Mouse (Mus musculus): Measurements from ENCODE around the gene Mars. TPM values are rescaled to one million over a fixed set of nuclear protein-coding genes. Genes with fewer than 3 reads are reported as not detected.

The Mars gene
- total and polyA plus RNA-seq, 3 experiments: 147 to 195 TPM; not detected in 1

GRCm38 (mm10) chr10:127297015-127297871 lies 14.3 kb downstream of the Mars start:
- Histone ChIP-seq H3K9ac (ENCODE audit: control insufficient read depth, low read depth, low read length, poor library complexity, severe bottlenecking) (no peak overlapping the region), H3K36me3 (ENCODE audit: control insufficient read depth in 1 of 2, insufficient read depth in 2 of 2, low read length in 2 of 2) (peaks cover 14 to 33% of the 10 kb centered on the region in 2 experiments), H3K79me2 (ENCODE audit: control insufficient read depth, insufficient read depth, low read length, poor library complexity) (peaks cover 14% of the 10 kb centered on the region), H3K27me3 (ENCODE audit: control insufficient read depth in 1 of 2, insufficient read depth in 2 of 2, low read length in 2 of 2) (no peaks in the 10 kb centered on the region), H3K4me1 (ENCODE audit: control insufficient read depth in 1 of 2, insufficient read depth in 2 of 2, low read length in 2 of 2) (peaks cover 0 to 13% of the 10 kb centered on the region in 2 experiments; a peak in 2 of 4 replicates), H3K4me3 (ENCODE audit: control insufficient read depth in 1 of 2, insufficient read depth in 1 of 2, low read depth in 2 of 2, low read length in 2 of 2) (no peak overlapping the region), H3K27ac (ENCODE audit: control insufficient read depth, low read depth, low read length) (no peak overlapping the region), H3K9me3 (replicated peaks; ENCODE audit: insufficient read depth, low read length) (no peaks in the 10 kb centered on the region)
- TF ChIP-seq POLR2AphosphoS2 (IDR thresholded peaks at IDR 0.05; ENCODE audit: low read length) (peak; percentile 86), RAD21 (IDR thresholded peaks at IDR 0.05; ENCODE audit: low read depth, low read length) (no peak), SIN3A (IDR thresholded peaks at IDR 0.05; ENCODE audit: low read length) (peak; percentile 11; the same call in 1 of the 2 replicates), TAL1 (IDR thresholded peaks at IDR 0.05; ENCODE audit: low read length) (no peak), GATA1 (IDR thresholded peaks at IDR 0.05; ENCODE audit: low read depth, low read length) (no peak), SMC3 (IDR thresholded peaks at IDR 0.05; ENCODE audit: low read depth, low read length) (no peak; the same call in 1 of the 2 replicates), MAFK (IDR thresholded peaks at IDR 0.05; ENCODE audit: borderline replicate concordance, low read depth, low read length) (no peak), POLR2A (IDR thresholded peaks at IDR 0.05; ENCODE audit: control insufficient read depth in 1 of 2, insufficient read depth in 1 of 2, low read depth in 1 of 2, low read length in 2 of 2, poor library complexity in 1 of 2) (peak; percentile 53 to 62; a peak in 3 of 4 replicates), POLR2AphosphoS5 (IDR thresholded peaks at IDR 0.05; ENCODE audit: borderline replicate concordance, low read depth, low read length) (peak; percentile 89), JUND (IDR thresholded peaks at IDR 0.05; ENCODE audit: low read depth, low read length) (no peak)
- no peak for DNase-seq (ENCODE audit: low read depth, low spot score)

GRCm38 (mm10) chr10:127295986-127296794 lies 15.4 kb downstream of the Mars start:
- Histone ChIP-seq H3K36me3 (ENCODE audit: control insufficient read depth in 1 of 2, insufficient read depth in 2 of 2, low read length in 2 of 2) (peaks cover 15 to 27% of the 10 kb centered on the region in 2 experiments), H3K9me3 (replicated peaks; ENCODE audit: insufficient read depth, low read length) (no peaks in the 10 kb centered on the region), H3K27me3 (ENCODE audit: control insufficient read depth in 1 of 2, insufficient read depth in 2 of 2, low read length in 2 of 2) (no peaks in the 10 kb centered on the region), H3K9ac (ENCODE audit: control insufficient read depth, low read depth, low read length, poor library complexity, severe bottlenecking) (no peak overlapping the region), H3K4me1 (ENCODE audit: control insufficient read depth in 1 of 2, insufficient read depth in 2 of 2, low read length in 2 of 2) (peaks cover 0 to 14% of the 10 kb centered on the region in 2 experiments; a peak in 2 of 4 replicates), H3K27ac (ENCODE audit: control insufficient read depth, low read depth, low read length) (no peak overlapping the region), H3K4me3 (ENCODE audit: control insufficient read depth in 1 of 2, insufficient read depth in 1 of 2, low read depth in 2 of 2, low read length in 2 of 2) (no peak overlapping the region), H3K79me2 (ENCODE audit: control insufficient read depth, insufficient read depth, low read length, poor library complexity) (peaks cover 25% of the 10 kb centered on the region)
- DNase-seq (ENCODE audit: low read depth, low spot score): no peak
- no peak for TF ChIP-seq CHD1 (IDR thresholded peaks at IDR 0.05; ENCODE audit: low read depth, low read length)
- TF ChIP-seq POLR2AphosphoS2 (IDR thresholded peaks at IDR 0.05; ENCODE audit: low read length): peak; percentile 94
- TF ChIP-seq KAT2A (conservative IDR thresholded peaks at IDR 0.05; ENCODE audit: low read depth, low read length): no peak
- TF ChIP-seq EP300 (IDR thresholded peaks at IDR 0.05; ENCODE audit: low read depth in 1 of 2, low read length in 2 of 2): no peak
- no peak for TF ChIP-seq ZNF384 (IDR thresholded peaks at IDR 0.05; ENCODE audit: low read depth, low read length)
- TF ChIP-seq SIN3A (IDR thresholded peaks at IDR 0.05; ENCODE audit: low read length): no peak; the same call in none of the 2 replicates
- no peak for TF ChIP-seq NELFE (IDR thresholded peaks at IDR 0.05; ENCODE audit: low read depth, low read length)
- no peak for TF ChIP-seq MAFK (IDR thresholded peaks at IDR 0.05; ENCODE audit: borderline replicate concordance, low read depth, low read length)
- peak; percentile 93 for TF ChIP-seq ZMIZ1 (IDR thresholded peaks at IDR 0.05; ENCODE audit: low read depth, low read length)
- no peak for TF ChIP-seq NRF1 (IDR thresholded peaks at IDR 0.05; ENCODE audit: insufficient read depth, low read depth, low read length, poor library complexity, severe bottlenecking)
- TF ChIP-seq SMC3 (IDR thresholded peaks at IDR 0.05; ENCODE audit: low read depth, low read length): peak; percentile 32
- no peak for TF ChIP-seq ZKSCAN1 (IDR thresholded peaks at IDR 0.05; ENCODE audit: low read depth, low read length)
- TF ChIP-seq MAZ (IDR thresholded peaks at IDR 0.05; ENCODE audit: low read depth, low read length): no peak
- no peak for TF ChIP-seq RAD21 (IDR thresholded peaks at IDR 0.05; ENCODE audit: low read depth, low read length)
- TF ChIP-seq MAX (IDR thresholded peaks at IDR 0.05; ENCODE audit: low read length): no peak
- TF ChIP-seq CTCF (IDR thresholded peaks at IDR 0.05 in 2 of 3, conservative IDR thresholded peaks at IDR 0.05 in 1 of 3; ENCODE audit: control insufficient read depth in 1 of 3, insufficient read depth in 1 of 3, low read depth in 2 of 3, low read length in 3 of 3, poor library complexity in 1 of 3, severe bottlenecking in 1 of 3): no peak
- no peak for TF ChIP-seq E2F4 (IDR thresholded peaks at IDR 0.05; ENCODE audit: borderline replicate concordance, low read depth, low read length)
- no peak for TF ChIP-seq TBP (IDR thresholded peaks at IDR 0.05; ENCODE audit: low read depth, low read length)
- TF ChIP-seq RCOR1 (IDR thresholded peaks at IDR 0.05; ENCODE audit: low read depth, low read length): no peak
- TF ChIP-seq POLR2AphosphoS5 (IDR thresholded peaks at IDR 0.05; ENCODE audit: borderline replicate concordance, low read depth, low read length): peak; percentile 75
- peak; percentile 42; the same call in 1 of the 2 replicates for TF ChIP-seq MYB (IDR thresholded peaks at IDR 0.05; ENCODE audit: low read depth, low read length)
- no peak for TF ChIP-seq UBTF (IDR thresholded peaks at IDR 0.05; ENCODE audit: borderline replicate concordance, insufficient read depth, low read depth, low read length)
- 0 out of 2 replicates have a peak, but pooled peaks have one; percentile 11 for TF ChIP-seq ETS1 (IDR thresholded peaks at IDR 0.05; ENCODE audit: low read depth, low read length)
